Mouse (Mus musculus) hindbrain, embryonic 12.5 days (tissue): ENCODE data around the gene Popdc2. TPM values are rescaled to one million over a fixed set of nuclear protein-coding genes. Genes with fewer than 3 reads are reported as not detected.

Source experiments
- ATAC-seq: fragments of 200-750 bp; cut with Nextera tagmentation; 2 replicates; pipeline ENCODE4 v1.8.0; 2017; ENCODE audit warnings: moderate TSS enrichment; ENCODE audit not compliant: low FRiP score
- H3K27ac ChIP-seq: fragments of 300-500 bp; sonication (generic); 2 replicates; pipeline ENCODE4 v1.5.1; 2016; ENCODE audit warnings: mild to moderate bottlenecking
- H3K27me3 ChIP-seq: fragments of 300-500 bp; sonication (generic); 2 replicates; pipeline ENCODE4 v1.6.1; 2016; ENCODE audit warnings: mild to moderate bottlenecking
- H3K36me3 ChIP-seq: fragments of 300-500 bp; sonication (generic); 2 replicates; pipeline ENCODE4 v1.6.1; 2016; ENCODE audit warnings: mild to moderate bottlenecking
- H3K4me1 ChIP-seq: fragments of 300-500 bp; sonication (generic); 2 replicates; pipeline ENCODE4 v1.6.1; 2016
- H3K4me2 ChIP-seq: fragments of 300-500 bp; sonication (generic); replicated peaks from 2 replicates; pipeline ENCODE4 v1.6.1; 2016; ENCODE audit warnings: mild to moderate bottlenecking
- H3K4me3 ChIP-seq: fragments of 300-500 bp; sonication (generic); 2 replicates; pipeline ENCODE4 v1.5.1; 2016; ENCODE audit warnings: mild to moderate bottlenecking
- H3K9ac ChIP-seq: fragments of 300-500 bp; sonication (generic); 2 replicates; pipeline ENCODE4 v1.6.1; 2016; ENCODE audit warnings: mild to moderate bottlenecking, moderate library complexity
- H3K9me3 ChIP-seq: fragments of 300-500 bp; sonication (generic); replicated peaks from 2 replicates; pipeline ENCODE4 v1.6.1; 2016; ENCODE audit warnings: mild to moderate bottlenecking
- WGBS: fragments of 180-500 bp; shearing (Covaris S2); methylation state at CpG from one replicate; pipeline ENCODE4 v1.1.7; 2016; 5-methylcytosine and 5-hydroxymethylcytosine counted together
- polyA plus RNA-seq: library from polyadenylated mRNA; unstranded; fragments of >200 nt; fragmentation: Nextera tagmentation; extraction: Ambion mirVana; gene quantifications from 2 replicates; pipeline ENCODE4 v1.2.1, GENCODE M21; 2016

The Popdc2 gene
- polyA plus RNA-seq, 1 experiment from 2014 or later = 0.70 TPM

DNA sequence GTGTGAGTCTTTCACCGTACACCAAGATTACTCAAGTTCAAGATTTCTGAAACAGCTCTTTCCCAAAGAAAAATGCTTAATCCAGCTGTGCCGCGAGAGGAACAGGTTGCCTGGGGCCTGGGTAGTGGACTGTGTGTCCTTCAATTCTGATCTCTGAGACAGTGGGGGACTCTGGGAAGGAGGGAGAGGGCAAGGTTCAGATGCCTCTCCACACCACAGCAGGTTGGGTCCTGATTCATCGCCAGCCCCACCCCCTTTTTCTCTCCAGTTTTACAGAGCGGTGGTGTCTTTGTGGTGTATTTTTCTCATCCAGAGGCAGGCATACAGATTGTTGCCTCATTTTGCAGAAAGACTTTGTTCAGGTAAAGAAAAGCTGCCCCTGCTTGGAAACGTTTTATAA lies 36.3 kb downstream of the Popdc2 start:
- no peak overlapping the region for H3K9ac ChIP-seq
- H3K27me3 ChIP-seq = no peaks in the 10 kb centered on the region
- WGBS = 91% methylated on average over 6 of the region's 6 CpGs
- H3K4me3 ChIP-seq = no peak overlapping the region
- no peak for ATAC-seq
- H3K27ac ChIP-seq = no peak overlapping the region
- no peaks in the 10 kb centered on the region for H3K36me3 ChIP-seq
- H3K4me2 ChIP-seq = no peak overlapping the region
- no peaks in the 10 kb centered on the region for H3K9me3 ChIP-seq
- peaks cover 14% of the 10 kb centered on the region for H3K4me1 ChIP-seq

GRCm38 (mm10) chr16:38399076-38399475 lies 37.1 kb downstream of the Popdc2 start:
- 63% methylated on average over 3 of the region's 3 CpGs for WGBS
- H3K9ac ChIP-seq = no peak overlapping the region
- no peaks in the 10 kb centered on the region for H3K36me3 ChIP-seq
- H3K4me3 ChIP-seq = no peak overlapping the region
- no peaks in the 10 kb centered on the region for H3K9me3 ChIP-seq
- H3K4me2 ChIP-seq = peak overlapping the region; percentile 53
- no peaks in the 10 kb centered on the region for H3K27me3 ChIP-seq
- peaks cover 14% of the 10 kb centered on the region for H3K4me1 ChIP-seq
- no peak for ATAC-seq
- peak overlapping the region; percentile 75; the same call in 1 of the 2 replicates for H3K27ac ChIP-seq

- Histone ChIP-seq H3K36me3 (no peaks in the 10 kb centered on the region), H3K27me3 (no peaks in the 10 kb centered on the region), H3K9me3 (no peaks in the 10 kb centered on the region), H3K27ac (peak overlapping the region; percentile 75), H3K4me3 (peak overlapping the region; percentile 23), H3K9ac (peak overlapping the region; percentile 47), H3K4me2 (peak overlapping the region; percentile 53), H3K4me1 (peaks cover 14% of the 10 kb centered on the region)
- WGBS = 11% methylated on average over 17 of the region's 17 CpGs
- peak; percentile 88 for ATAC-seq
Measured at GRCm38 (mm10) chr16:38399531-38400231, 37.7 kb downstream of the Popdc2 start.

DNA sequence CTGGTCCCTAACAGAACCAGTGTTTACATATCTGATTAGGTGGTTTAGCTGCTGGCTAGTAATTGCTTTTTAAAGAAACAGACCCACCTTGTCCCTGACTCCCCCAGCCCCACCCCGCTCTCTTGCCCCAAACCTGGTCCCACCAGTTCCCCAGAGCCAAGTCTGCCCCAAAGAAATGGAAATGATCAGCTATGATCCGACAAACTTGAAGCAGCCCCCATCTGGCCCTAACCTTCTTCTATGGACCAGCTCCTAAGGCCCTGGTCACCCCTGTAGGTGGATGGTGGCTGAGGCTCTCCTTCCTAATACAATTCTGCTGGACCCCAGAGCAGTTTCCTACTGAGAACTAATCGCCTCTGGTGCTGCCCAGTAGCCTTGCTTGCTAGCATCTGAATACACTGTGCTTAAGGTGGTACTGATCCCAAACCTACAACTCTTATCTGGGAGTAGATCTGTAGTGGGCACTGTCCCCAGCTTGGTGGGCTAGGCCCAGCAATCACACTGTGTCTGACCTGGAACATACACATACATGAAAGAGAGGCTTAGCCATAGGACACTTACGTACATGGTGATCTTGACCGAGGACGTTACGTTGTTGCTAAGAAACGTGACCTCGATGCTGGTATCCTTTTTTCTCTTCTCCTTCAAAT lies 38.4 kb downstream of the Popdc2 start:
- Histone ChIP-seq H3K27me3 (no peaks in the 10 kb centered on the region), H3K9me3 (no peaks in the 10 kb centered on the region), H3K4me2 (peak overlapping the region; percentile 53), H3K4me3 (no peak overlapping the region), H3K36me3 (no peaks in the 10 kb centered on the region), H3K4me1 (peaks cover 14% of the 10 kb centered on the region), H3K9ac (peak overlapping the region; percentile 47; the same call in 1 of the 2 replicates), H3K27ac (peak overlapping the region; percentile 75; the same call in 1 of the 2 replicates)
- ATAC-seq = peak; percentile 53
- WGBS = 76% methylated on average over 9 of the region's 9 CpGs

DNA sequence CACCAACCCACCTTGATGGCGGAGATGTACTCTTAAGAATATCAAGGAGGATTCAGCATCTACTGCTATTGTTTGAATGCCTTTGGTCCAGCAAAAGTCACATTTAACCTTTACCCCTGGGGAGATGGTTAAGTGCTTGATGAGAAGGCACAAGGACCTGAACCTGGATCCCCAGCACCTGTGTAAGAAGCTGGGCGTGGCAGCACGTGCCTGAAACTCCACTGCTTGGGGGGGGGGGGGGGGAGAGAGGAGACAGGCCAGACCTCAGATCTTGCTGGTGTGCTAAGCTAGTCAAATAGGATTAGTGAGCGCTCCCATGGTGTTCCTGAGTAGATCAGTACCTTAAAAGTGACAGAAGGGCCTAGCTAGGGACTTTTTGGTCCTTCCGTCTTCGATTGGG lies 39.5 kb downstream of the Popdc2 start:
- Histone ChIP-seq H3K36me3 (no peaks in the 10 kb centered on the region), H3K27ac (no peak overlapping the region), H3K4me3 (no peak overlapping the region), H3K4me1 (peaks cover 14% of the 10 kb centered on the region), H3K4me2 (no peak overlapping the region), H3K27me3 (no peaks in the 10 kb centered on the region), H3K9me3 (no peaks in the 10 kb centered on the region), H3K9ac (no peak overlapping the region)
- 86% methylated on average over 6 of the region's 6 CpGs for WGBS
- no peak for ATAC-seq

- Histone ChIP-seq H3K27ac (no peak overlapping the region), H3K36me3 (no peaks in the 10 kb centered on the region), H3K4me2 (no peak overlapping the region), H3K9me3 (no peaks in the 10 kb centered on the region), H3K27me3 (no peaks in the 10 kb centered on the region), H3K4me1 (peaks cover 14% of the 10 kb centered on the region), H3K4me3 (no peak overlapping the region), H3K9ac (no peak overlapping the region)
- WGBS = 88% methylated on average over 7 of the region's 7 CpGs
- ATAC-seq = no peak
Measured at GRCm38 (mm10) chr16:38403639-38404038, 41.6 kb downstream of the Popdc2 start.

- ATAC-seq = no peak
- Histone ChIP-seq H3K4me1 (no peaks in the 10 kb centered on the region), H3K4me3 (no peak overlapping the region), H3K36me3 (no peaks in the 10 kb centered on the region), H3K9me3 (no peaks in the 10 kb centered on the region), H3K27ac (no peak overlapping the region), H3K27me3 (no peaks in the 10 kb centered on the region), H3K4me2 (no peak overlapping the region), H3K9ac (no peak overlapping the region)
- WGBS = 70% methylated on average over 5 of the region's 5 CpGs
Measured at GRCm38 (mm10) chr16:38406293-38406692, 44.3 kb downstream of the Popdc2 start.

DNA sequence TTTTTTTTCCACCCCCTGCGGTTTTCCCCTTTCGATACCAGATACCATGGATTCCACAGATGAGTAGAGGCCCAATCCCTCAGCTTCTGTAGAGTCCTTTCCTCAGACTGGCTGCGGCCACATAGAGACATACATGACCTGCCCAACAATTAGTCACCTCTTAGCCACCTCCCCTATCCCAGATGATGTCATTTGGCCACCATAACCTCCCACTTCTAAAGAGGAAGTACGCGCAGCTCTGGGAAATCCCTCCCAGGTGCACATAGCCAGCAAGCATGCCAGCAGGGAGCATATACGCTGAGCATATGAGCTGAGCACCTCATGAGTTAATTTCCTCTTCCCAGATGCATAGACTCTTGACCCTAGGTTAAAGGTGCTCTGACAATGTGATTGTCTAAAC lies 44.7 kb downstream of the Popdc2 start:
- no peak overlapping the region for H3K27ac ChIP-seq
- H3K4me2 ChIP-seq = no peak overlapping the region
- H3K9ac ChIP-seq = no peak overlapping the region
- 84% methylated on average over 6 of the region's 6 CpGs for WGBS
- no peak for ATAC-seq
- H3K4me1 ChIP-seq = no peaks in the 10 kb centered on the region
- no peaks in the 10 kb centered on the region for H3K27me3 ChIP-seq
- no peaks in the 10 kb centered on the region for H3K36me3 ChIP-seq
- H3K4me3 ChIP-seq = no peak overlapping the region
- H3K9me3 ChIP-seq = no peaks in the 10 kb centered on the region

DNA sequence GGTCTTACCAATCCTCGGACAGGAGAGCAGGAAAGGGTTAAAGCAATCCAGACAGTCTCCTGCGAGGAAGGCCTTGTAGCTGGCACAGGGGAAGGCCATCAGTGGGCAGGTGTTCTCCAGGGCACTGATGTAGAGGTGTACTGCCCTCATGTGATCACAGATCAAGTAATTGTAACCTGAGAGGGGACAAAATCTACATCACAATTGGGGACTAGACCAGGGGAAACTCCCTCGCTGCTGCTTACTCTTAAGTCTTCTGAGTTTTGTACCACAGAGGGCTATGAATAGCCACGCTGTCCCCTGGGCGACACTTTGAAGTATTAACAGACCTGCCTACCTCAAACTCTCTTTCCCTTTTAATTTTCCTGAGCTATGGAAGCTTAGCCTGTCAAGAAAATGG lies 45.6 kb downstream of the Popdc2 start:
- WGBS = 42% methylated on average over 5 of the region's 5 CpGs
- no peak overlapping the region for H3K4me2 ChIP-seq
- no peak for ATAC-seq
- no peaks in the 10 kb centered on the region for H3K36me3 ChIP-seq
- no peaks in the 10 kb centered on the region for H3K9me3 ChIP-seq
- H3K9ac ChIP-seq = no peak overlapping the region
- no peaks in the 10 kb centered on the region for H3K4me1 ChIP-seq
- H3K27me3 ChIP-seq = no peaks in the 10 kb centered on the region
- H3K27ac ChIP-seq = no peak overlapping the region
- H3K4me3 ChIP-seq = no peak overlapping the region

GRCm38 (mm10) chr16:38408416-38408815 lies 46.4 kb downstream of the Popdc2 start:
- 99% methylated on average over 8 of the region's 8 CpGs for WGBS
- Histone ChIP-seq H3K9ac (no peak overlapping the region), H3K27me3 (no peaks in the 10 kb centered on the region), H3K4me1 (no peaks in the 10 kb centered on the region), H3K9me3 (no peaks in the 10 kb centered on the region), H3K4me3 (no peak overlapping the region), H3K4me2 (no peak overlapping the region), H3K36me3 (no peaks in the 10 kb centered on the region), H3K27ac (no peak overlapping the region)
- no peak for ATAC-seq

DNA sequence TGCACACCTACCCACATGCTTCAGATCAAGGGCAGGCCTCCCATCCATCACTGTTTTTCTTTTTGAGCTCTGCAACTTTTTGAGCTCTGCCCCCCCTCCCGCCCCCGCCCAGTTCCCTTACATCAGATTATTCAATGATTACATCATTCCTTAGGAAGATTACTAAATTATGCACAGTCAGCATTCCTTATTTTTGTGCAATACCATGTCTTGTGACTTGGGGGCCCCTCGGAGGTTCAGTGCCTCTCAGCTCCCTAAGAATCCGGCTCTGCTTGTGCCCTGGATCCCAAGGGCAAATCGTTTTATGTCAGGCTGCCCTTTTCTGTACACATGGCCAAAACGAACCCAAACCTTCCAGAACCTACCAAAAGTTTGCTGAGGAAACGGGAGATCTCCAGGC lies 52.9 kb downstream of the Popdc2 start:
- Histone ChIP-seq H3K4me3 (no peak overlapping the region), H3K27me3 (no peaks in the 10 kb centered on the region), H3K9me3 (no peaks in the 10 kb centered on the region), H3K4me2 (no peak overlapping the region), H3K9ac (no peak overlapping the region), H3K36me3 (no peaks in the 10 kb centered on the region), H3K4me1 (no peaks in the 10 kb centered on the region), H3K27ac (no peak overlapping the region)
- no peak for ATAC-seq
- WGBS = 88% methylated on average over 7 of the region's 7 CpGs

DNA sequence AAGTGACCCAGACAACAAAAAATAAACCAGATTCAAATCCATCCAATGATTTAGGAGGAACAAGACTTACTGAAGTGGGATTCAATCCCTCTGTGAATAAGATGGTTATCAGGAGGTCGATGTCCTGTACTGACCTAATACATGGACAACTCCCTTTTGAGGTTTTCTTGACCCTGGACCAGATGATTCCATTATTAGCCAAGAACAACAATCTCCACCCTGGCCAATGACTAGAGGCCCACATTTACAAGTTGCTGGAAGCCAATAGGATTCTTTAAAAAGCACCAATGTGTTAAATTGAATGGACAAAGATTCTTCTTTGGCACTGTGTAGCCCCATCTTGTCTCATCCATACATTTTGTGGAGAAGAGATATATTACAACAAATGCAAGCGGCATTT lies 63.4 kb downstream of the Popdc2 start:
- Histone ChIP-seq H3K27me3 (no peaks in the 10 kb centered on the region), H3K9ac (no peak overlapping the region), H3K4me2 (no peak overlapping the region), H3K4me3 (no peak overlapping the region), H3K4me1 (no peaks in the 10 kb centered on the region), H3K27ac (no peak overlapping the region), H3K9me3 (no peaks in the 10 kb centered on the region), H3K36me3 (no peaks in the 10 kb centered on the region)
- WGBS = 81% methylated on average over 2 of the region's 2 CpGs
- no peak for ATAC-seq

- H3K9ac ChIP-seq = no peak overlapping the region
- no peak overlapping the region for H3K27ac ChIP-seq
- no peak for ATAC-seq
- WGBS = 96% methylated on average over 1 of the region's 1 CpGs
- no peaks in the 10 kb centered on the region for H3K36me3 ChIP-seq
- no peaks in the 10 kb centered on the region for H3K9me3 ChIP-seq
- H3K4me3 ChIP-seq = no peak overlapping the region
- no peaks in the 10 kb centered on the region for H3K27me3 ChIP-seq
- no peaks in the 10 kb centered on the region for H3K4me1 ChIP-seq
- no peak overlapping the region for H3K4me2 ChIP-seq
Measured at GRCm38 (mm10) chr16:38425799-38426198, 63.8 kb downstream of the Popdc2 start.
